Mouse (Mus musculus) kidney, embryonic 14.5 days (tissue): ENCODE data around the gene Pkp4. TPM values are rescaled to one million over a fixed set of nuclear protein-coding genes. Genes with fewer than 3 reads are reported as not detected.
A peak's percentile ranks its signal among the peaks of the same experiment; 100 is the strongest.

Source experiments
- ATAC-seq: fragments of 200-750 bp; cut with Nextera tagmentation; 2 replicates; pipeline ENCODE4 v1.8.0; 2017; ENCODE audit warnings: moderate number of reproducible peaks, mild to moderate bottlenecking, moderate TSS enrichment, moderate library complexity; ENCODE audit not compliant: low FRiP score, low TSS enrichment
- H3K27ac ChIP-seq: fragments of 300-500 bp; sonication (generic); 2 replicates; pipeline ENCODE4 v1.5.1; 2014; ENCODE audit warnings: low read depth, mild to moderate bottlenecking, low read length, moderate library complexity, mixed read lengths
- H3K27me3 ChIP-seq: fragments of 300-500 bp; sonication (generic); 2 replicates; pipeline ENCODE4 v1.6.1; 2014; ENCODE audit warnings: mild to moderate bottlenecking, low read length; ENCODE audit not compliant: control insufficient read depth, insufficient read depth
- H3K36me3 ChIP-seq: fragments of 300-500 bp; sonication (generic); 2 replicates; pipeline ENCODE4 v1.6.1; 2014; ENCODE audit warnings: low read length, mixed read lengths; ENCODE audit not compliant: control insufficient read depth, insufficient read depth
- H3K4me1 ChIP-seq: fragments of 300-500 bp; sonication (generic); 2 replicates; pipeline ENCODE4 v1.6.1; 2014; ENCODE audit warnings: low read length, mixed read lengths; ENCODE audit not compliant: control insufficient read depth, insufficient read depth
- H3K4me2 ChIP-seq: fragments of 300-500 bp; sonication (generic); replicated peaks from 2 replicates; pipeline ENCODE4 v1.6.1; 2014; ENCODE audit warnings: low read depth, mild to moderate bottlenecking, low read length
- H3K4me3 ChIP-seq: fragments of 300-500 bp; sonication (generic); 2 replicates; pipeline ENCODE4 v1.5.1; 2014; ENCODE audit warnings: mild to moderate bottlenecking, low read length
- H3K9ac ChIP-seq: fragments of 300-500 bp; sonication (generic); 2 replicates; pipeline ENCODE4 v1.6.1; 2014; ENCODE audit warnings: low read depth, mild to moderate bottlenecking, low read length, moderate library complexity
- H3K9me3 ChIP-seq: fragments of 300-500 bp; sonication (generic); 2 replicates; pipeline ENCODE4 v1.6.1; 2016; ENCODE audit warnings: low read length; ENCODE audit not compliant: control insufficient read depth
- WGBS: fragments of 180-500 bp; shearing (Covaris S2); extraction: QIAGEN DNeasy Blood & Tissue Kit; methylation state at CpG from one replicate; pipeline ENCODE4 v1.1.7; 2014; 5-methylcytosine and 5-hydroxymethylcytosine counted together
- polyA plus RNA-seq: library from polyadenylated mRNA; unstranded; fragments of >200 nt; fragmentation: Nextera tagmentation; extraction: Ambion mirVana; gene quantifications from 2 replicates; pipeline ENCODE4 v1.2.1, GENCODE M21; 2014

Gene Pkp4
- polyA plus RNA-seq, 1 experiment from 2014 or later, result 29.7 TPM

GRCm38 (mm10) chr2:59162285-59162600 lies 1.6 kb downstream of the Pkp4 start:
- Histone ChIP-seq H3K4me2 (peak overlapping the region; percentile 68), H3K36me3 (no peaks in the 10 kb centered on the region), H3K4me1 (peaks cover 14% of the 10 kb centered on the region; the same call in 1 of the 2 replicates), H3K9ac (peak overlapping the region; percentile 82), H3K27me3 (no peaks in the 10 kb centered on the region), H3K27ac (no peak overlapping the region), H3K9me3 (no peaks in the 10 kb centered on the region), H3K4me3 (peak overlapping the region; percentile 88)
- no peak for ATAC-seq
- 40% methylated on average over 8 of the region's 8 CpGs for WGBS

GRCm38 (mm10) chr2:59166976-59167375 lies 6.3 kb downstream of the Pkp4 start:
- H3K4me3 ChIP-seq, result no peak overlapping the region
- no peak overlapping the region for H3K4me2 ChIP-seq

GRCm38 (mm10) chr2:59167830-59168229 lies 7.2 kb downstream of the Pkp4 start:
- no peak overlapping the region for H3K27ac ChIP-seq
- H3K4me3 ChIP-seq, result no peak overlapping the region
- no peak overlapping the region for H3K9ac ChIP-seq
- H3K27me3 ChIP-seq, result no peaks in the 10 kb centered on the region
- 57% methylated on average over 4 of the region's 4 CpGs for WGBS
- no peak for ATAC-seq
- H3K36me3 ChIP-seq, result no peaks in the 10 kb centered on the region
- no peaks in the 10 kb centered on the region for H3K9me3 ChIP-seq
- no peak overlapping the region for H3K4me2 ChIP-seq
- H3K4me1 ChIP-seq, result peaks cover 13% of the 10 kb centered on the region

More at GRCm38 (mm10) chr2:59166976-59167375, 6.3 kb downstream of the Pkp4 start:
- Histone ChIP-seq H3K27me3 (no peaks in the 10 kb centered on the region), H3K9ac (no peak overlapping the region), H3K4me1 (peaks cover 19% of the 10 kb centered on the region), H3K9me3 (no peaks in the 10 kb centered on the region), H3K27ac (no peak overlapping the region), H3K36me3 (no peaks in the 10 kb centered on the region)
- 59% methylated on average over 4 of the region's 4 CpGs for WGBS
- ATAC-seq, result no peak

- no peaks in the 10 kb centered on the region for H3K27me3 ChIP-seq
- H3K9me3 ChIP-seq, result no peaks in the 10 kb centered on the region
- no peaks in the 10 kb centered on the region for H3K36me3 ChIP-seq
- H3K4me1 ChIP-seq, result peaks cover 9% of the 10 kb centered on the region
- H3K4me2 ChIP-seq, result no peak overlapping the region
- ATAC-seq, result peak; percentile 74
- no peak overlapping the region for H3K9ac ChIP-seq
- 35% methylated on average over 9 of the region's 9 CpGs for WGBS
- H3K27ac ChIP-seq, result no peak overlapping the region
- no peak overlapping the region for H3K4me3 ChIP-seq
Observed at GRCm38 (mm10) chr2:59169572-59170207, 9.0 kb downstream of the Pkp4 start.

GRCm38 (mm10) chr2:59170208-59170589 lies 9.5 kb downstream of the Pkp4 start:
- peak; percentile 84; the same call in 1 of the 2 replicates for ATAC-seq
- H3K9ac ChIP-seq, result no peak overlapping the region
- no peaks in the 10 kb centered on the region for H3K36me3 ChIP-seq
- H3K9me3 ChIP-seq, result no peaks in the 10 kb centered on the region
- no peak overlapping the region for H3K4me2 ChIP-seq
- H3K4me3 ChIP-seq, result no peak overlapping the region
- no peak overlapping the region for H3K27ac ChIP-seq
- H3K4me1 ChIP-seq, result peaks cover 9% of the 10 kb centered on the region
- 22% methylated on average over 3 of the region's 3 CpGs for WGBS
- no peaks in the 10 kb centered on the region for H3K27me3 ChIP-seq

GRCm38 (mm10) chr2:59170593-59170992 lies 9.9 kb downstream of the Pkp4 start:
- Histone ChIP-seq H3K4me1 (peaks cover 9% of the 10 kb centered on the region), H3K9me3 (no peaks in the 10 kb centered on the region), H3K4me3 (no peak overlapping the region), H3K4me2 (no peak overlapping the region), H3K9ac (no peak overlapping the region), H3K27me3 (no peaks in the 10 kb centered on the region), H3K36me3 (no peaks in the 10 kb centered on the region), H3K27ac (no peak overlapping the region)
- ATAC-seq, result no peak
- WGBS, result 96% methylated on average over 5 of the region's 5 CpGs

GRCm38 (mm10) chr2:59171533-59171932 lies 10.9 kb downstream of the Pkp4 start:
- Histone ChIP-seq H3K27ac (no peak overlapping the region), H3K9me3 (no peaks in the 10 kb centered on the region), H3K4me2 (no peak overlapping the region), H3K27me3 (no peaks in the 10 kb centered on the region), H3K36me3 (no peaks in the 10 kb centered on the region), H3K4me3 (no peak overlapping the region), H3K4me1 (peaks cover 14% of the 10 kb centered on the region), H3K9ac (no peak overlapping the region)
- no peak for ATAC-seq
- 69% methylated on average over 5 of the region's 5 CpGs for WGBS

GRCm38 (mm10) chr2:59175926-59176325 lies 15.3 kb downstream of the Pkp4 start:
- Histone ChIP-seq H3K36me3 (no peaks in the 10 kb centered on the region), H3K4me1 (peaks cover 19% of the 10 kb centered on the region; the same call in 1 of the 2 replicates), H3K27me3 (no peaks in the 10 kb centered on the region), H3K9ac (no peak overlapping the region), H3K27ac (no peak overlapping the region), H3K4me3 (no peak overlapping the region), H3K9me3 (no peaks in the 10 kb centered on the region), H3K4me2 (no peak overlapping the region)
- peak; percentile 77 for ATAC-seq
- 61% methylated on average over 6 of the region's 6 CpGs for WGBS

GRCm38 (mm10) chr2:59178191-59178590 lies 17.5 kb downstream of the Pkp4 start:
- H3K27ac ChIP-seq, result no peak overlapping the region
- H3K4me2 ChIP-seq, result no peak overlapping the region
- H3K4me3 ChIP-seq, result no peak overlapping the region
- no peak overlapping the region for H3K9ac ChIP-seq
- no peaks in the 10 kb centered on the region for H3K36me3 ChIP-seq
- H3K27me3 ChIP-seq, result no peaks in the 10 kb centered on the region
- no peak for ATAC-seq
- H3K4me1 ChIP-seq, result peaks cover 16% of the 10 kb centered on the region; the same call in 1 of the 2 replicates
- no peaks in the 10 kb centered on the region for H3K9me3 ChIP-seq
- 90% methylated on average over 8 of the region's 8 CpGs for WGBS
